Mouse (Mus musculus): ENCODE results near the gene Cox17. TPM values are rescaled to one million over a fixed set of nuclear protein-coding genes. Genes with fewer than 3 reads are reported as not detected.
"Not testable (repeated sequence)": the region's sequence is repeated elsewhere in the genome, so short reads cannot be mapped to it uniquely, and the experiment has no call there.

The Cox17 gene
- polyA plus RNA-seq, 1 experiment from 2014 or later = 104 TPM

DNA sequence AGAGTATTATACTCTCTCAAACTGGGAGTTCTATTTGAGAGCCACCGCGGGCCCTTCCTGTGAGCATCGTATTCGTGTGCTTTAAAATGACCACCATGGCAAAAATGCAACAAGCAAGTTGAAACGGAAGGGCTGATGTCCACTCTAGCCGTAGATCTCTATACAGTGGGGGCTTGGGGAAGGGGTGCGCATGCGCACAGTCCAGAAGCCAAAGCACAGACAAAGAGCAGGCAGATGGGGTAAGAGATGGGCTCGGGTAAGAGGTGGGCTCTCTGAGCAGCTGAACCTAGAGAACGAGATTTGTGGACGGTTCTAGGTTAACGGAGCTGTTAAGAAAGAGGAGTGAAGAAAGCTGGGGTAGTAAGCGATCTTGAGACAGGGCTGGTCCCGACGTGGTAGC, 22.5 kb upstream of the Cox17 start:
- no peaks in the 10 kb centered on the region for H3K36me3 ChIP-seq
- no peak overlapping the region for H3K4me2 ChIP-seq
- no peaks in the 10 kb centered on the region for H3K27me3 ChIP-seq
- ATAC-seq (ENCODE audit: low read depth) = no peak
- H3K4me3 ChIP-seq = no peak overlapping the region
- no peak overlapping the region for H3K27ac ChIP-seq (replicated peaks)
- H3K9me3 ChIP-seq = no peaks in the 10 kb centered on the region
- H3K9ac ChIP-seq = no peak overlapping the region
- 93% methylated on average over 15 of the region's 15 CpGs for WGBS
- H3K4me1 ChIP-seq (replicated peaks) = no peaks in the 10 kb centered on the region

DNA sequence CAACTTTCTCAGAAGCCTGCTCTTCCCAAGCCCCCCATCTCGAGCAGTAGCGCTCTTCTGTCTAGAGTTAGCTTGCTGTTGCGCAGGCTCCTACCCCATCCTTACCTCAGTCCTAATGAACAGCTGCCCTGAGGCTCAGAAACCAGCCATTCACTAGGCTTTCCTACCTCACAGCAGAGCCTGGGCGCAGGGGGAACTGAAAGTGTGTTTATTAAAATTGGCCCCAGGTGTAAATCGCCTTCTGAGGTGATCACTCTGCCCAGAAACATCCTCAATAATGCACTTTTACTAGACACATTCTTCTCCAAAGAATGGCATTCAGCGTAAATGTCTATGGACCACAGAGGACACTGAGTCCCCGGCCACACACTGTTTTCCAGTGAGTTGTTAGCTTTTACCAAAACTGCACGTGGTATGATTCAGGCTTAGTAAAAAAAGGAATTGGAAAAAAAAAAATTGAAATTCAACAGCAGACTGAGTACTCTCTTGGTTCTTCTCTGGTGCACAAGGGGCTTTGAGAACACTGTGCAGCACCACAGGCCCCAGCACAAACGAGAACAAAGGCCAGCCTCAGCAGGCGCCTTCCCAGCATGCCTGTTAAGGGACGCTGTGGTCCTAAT, 19.9 kb upstream of the Cox17 start:
- no peak overlapping the region for H3K27ac ChIP-seq (replicated peaks)
- H3K9ac ChIP-seq = no peak overlapping the region
- no peaks in the 10 kb centered on the region for H3K4me1 ChIP-seq (replicated peaks)
- ATAC-seq (ENCODE audit: low read depth) = no peak
- no peak overlapping the region for H3K4me2 ChIP-seq
- no peaks in the 10 kb centered on the region for H3K27me3 ChIP-seq
- no peaks in the 10 kb centered on the region for H3K9me3 ChIP-seq
- H3K4me3 ChIP-seq = no peak overlapping the region
- WGBS = 83% methylated on average over 11 of the region's 11 CpGs
- H3K36me3 ChIP-seq = no peaks in the 10 kb centered on the region

DNA sequence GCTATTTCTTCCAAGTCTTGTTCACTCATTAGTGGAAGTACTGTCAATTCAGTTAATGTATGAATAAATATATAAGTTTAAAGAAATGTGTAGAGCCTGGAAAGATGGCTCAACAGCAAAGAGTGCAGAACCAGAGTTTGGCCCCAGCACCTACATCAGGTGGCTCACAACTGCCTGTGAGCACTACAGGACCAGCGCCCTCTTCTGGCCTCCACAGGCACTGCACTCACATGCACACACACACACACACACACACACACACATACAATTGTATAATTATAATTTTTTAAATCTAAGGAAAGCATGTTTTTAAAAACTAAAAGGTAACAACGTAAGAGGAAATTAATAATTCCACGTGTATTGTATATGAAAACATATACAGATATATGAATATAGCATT, 17.5 kb upstream of the Cox17 start:
- WGBS = 89% methylated on average over 3 of the region's 3 CpGs

DNA sequence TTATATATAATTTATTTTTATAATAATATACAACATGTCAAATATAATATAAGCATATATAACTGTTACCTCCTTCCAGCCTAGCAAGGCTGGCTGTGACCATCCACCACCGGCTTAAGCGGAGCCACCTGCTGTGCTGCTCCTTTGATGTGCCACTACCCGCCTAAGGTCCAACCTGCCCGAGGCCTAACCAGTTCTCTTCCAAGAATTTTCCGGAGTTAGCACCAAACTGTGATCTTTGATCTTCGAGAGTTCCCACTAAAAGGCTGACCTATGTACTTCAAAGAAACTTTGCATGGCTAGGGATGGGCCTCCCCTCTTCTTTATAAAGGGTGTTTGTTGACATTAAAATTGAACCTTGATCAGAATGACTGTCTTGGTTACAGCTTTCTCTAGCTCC, 12.4 kb upstream of the Cox17 start:
- H3K27ac ChIP-seq (replicated peaks) = no peak overlapping the region
- H3K9me3 ChIP-seq = no peaks in the 10 kb centered on the region
- no peak overlapping the region for H3K4me2 ChIP-seq
- ATAC-seq (ENCODE audit: low read depth) = no peak
- no peaks in the 10 kb centered on the region for H3K27me3 ChIP-seq
- no peaks in the 10 kb centered on the region for H3K4me1 ChIP-seq (replicated peaks)
- WGBS = 39% methylated on average over 6 of the region's 6 CpGs
- no peak overlapping the region for H3K4me3 ChIP-seq
- H3K9ac ChIP-seq = no peak overlapping the region
- H3K36me3 ChIP-seq = no peaks in the 10 kb centered on the region

More for the DNA sequence above, 17.5 kb upstream of the Cox17 start:
- H3K9me3 ChIP-seq = no peaks in the 10 kb centered on the region
- H3K27ac ChIP-seq (replicated peaks) = no peak overlapping the region
- no peak overlapping the region for H3K9ac ChIP-seq
- H3K36me3 ChIP-seq = no peaks in the 10 kb centered on the region
- H3K4me1 ChIP-seq (replicated peaks) = no peaks in the 10 kb centered on the region
- no peak for ATAC-seq (ENCODE audit: low read depth)
- no peak overlapping the region for H3K4me3 ChIP-seq
- H3K4me2 ChIP-seq = no peak overlapping the region
- H3K27me3 ChIP-seq = no peaks in the 10 kb centered on the region

DNA sequence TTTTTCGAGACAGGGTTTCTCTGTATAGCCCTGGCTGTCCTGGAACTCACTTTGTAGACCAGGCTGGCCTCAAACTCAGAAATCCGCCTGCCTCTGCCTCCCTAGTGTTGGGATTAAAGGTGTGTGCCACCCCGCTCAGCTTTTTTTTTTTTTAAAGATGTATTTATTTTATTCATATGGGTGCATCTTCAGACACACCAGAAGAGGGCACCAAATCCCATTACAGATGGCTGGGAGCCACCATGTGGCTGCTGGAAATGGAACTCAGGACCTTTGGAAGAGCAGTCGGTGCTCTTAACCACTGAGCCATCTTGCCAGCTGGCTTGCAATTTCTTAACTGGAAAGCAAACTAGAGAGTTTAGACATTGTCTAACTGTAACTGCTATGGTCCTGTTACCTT, 8.7 kb upstream of the Cox17 start:
- not testable (repeated sequence) for H3K4me2 ChIP-seq; H3K9ac ChIP-seq; H3K4me3 ChIP-seq; H3K27ac ChIP-seq (replicated peaks); H3K4me1 ChIP-seq (replicated peaks); H3K36me3 ChIP-seq; H3K9me3 ChIP-seq; H3K27me3 ChIP-seq; ATAC-seq (ENCODE audit: low read depth)
- WGBS = 84% methylated on average over 4 of the region's 4 CpGs

DNA sequence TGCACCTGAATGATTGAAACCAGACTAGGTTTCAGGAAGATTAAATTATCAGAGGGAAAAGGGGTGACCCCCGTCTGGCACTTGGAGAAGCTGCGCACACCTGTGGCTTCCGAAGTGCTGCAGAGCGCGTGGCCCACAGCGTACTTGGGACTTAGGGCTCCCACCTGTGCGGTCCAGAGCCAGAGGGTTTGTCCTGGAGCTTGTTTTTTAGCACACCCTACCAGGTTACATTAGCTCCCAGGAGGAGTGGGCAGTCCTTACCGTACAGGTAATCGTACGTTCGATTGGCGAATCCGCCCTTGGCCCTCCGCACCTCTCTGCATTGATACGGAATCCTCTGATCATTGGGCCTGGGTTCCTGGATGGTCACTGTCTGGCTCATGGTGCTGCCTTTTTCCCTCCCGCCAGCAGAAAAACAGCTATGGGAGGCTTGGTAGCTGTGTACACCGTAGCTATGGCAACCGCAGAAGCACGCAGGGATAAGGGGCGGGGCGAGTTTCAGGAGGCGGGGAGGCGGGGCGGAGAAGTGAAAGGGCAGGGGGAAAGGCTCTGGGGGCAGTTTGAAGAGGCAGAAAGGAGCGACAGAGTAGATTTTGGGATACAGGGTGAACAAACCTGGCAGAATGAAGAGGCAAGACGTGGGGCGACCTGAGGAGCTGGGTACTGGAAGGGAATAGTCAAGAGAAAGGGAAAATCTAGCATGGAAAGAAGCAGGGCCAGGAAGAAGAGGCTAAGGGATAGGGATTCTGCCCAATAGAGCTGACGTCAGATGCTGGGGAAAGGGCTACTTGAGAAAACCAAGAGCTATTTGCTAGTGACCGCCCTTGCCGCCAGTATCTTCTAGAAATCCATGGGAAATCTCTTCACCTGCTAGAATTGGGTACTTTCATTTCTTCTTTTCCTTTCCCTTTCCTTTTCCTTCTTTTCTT, 5.1 kb upstream of the Cox17 start, which contains the start of gene Maats1:
TSS of gene Maats1 (minus strand) at position 748 of the 929 bp plus-strand sequence.
- H3K27me3 ChIP-seq = no peaks in the 10 kb centered on the region
- H3K4me1 ChIP-seq (replicated peaks) = peaks cover 11% of the 10 kb centered on the region
- WGBS = 11% methylated on average over 30 of the region's 30 CpGs
- 0 out of 2 replicates have a peak within 1 kb of the TSS, but pooled peaks have one; percentile 23 for H3K27ac ChIP-seq (replicated peaks)
- H3K9me3 ChIP-seq = no peaks in the 10 kb centered on the region
- H3K36me3 ChIP-seq = no peaks in the 10 kb centered on the region
- ATAC-seq (ENCODE audit: low read depth) = peak; percentile 90
- peak within 1 kb of the TSS; percentile 73 for H3K4me2 ChIP-seq
- H3K9ac ChIP-seq = peak within 1 kb of the TSS; percentile 66
- H3K4me3 ChIP-seq = peak within 1 kb of the TSS; percentile 39

DNA sequence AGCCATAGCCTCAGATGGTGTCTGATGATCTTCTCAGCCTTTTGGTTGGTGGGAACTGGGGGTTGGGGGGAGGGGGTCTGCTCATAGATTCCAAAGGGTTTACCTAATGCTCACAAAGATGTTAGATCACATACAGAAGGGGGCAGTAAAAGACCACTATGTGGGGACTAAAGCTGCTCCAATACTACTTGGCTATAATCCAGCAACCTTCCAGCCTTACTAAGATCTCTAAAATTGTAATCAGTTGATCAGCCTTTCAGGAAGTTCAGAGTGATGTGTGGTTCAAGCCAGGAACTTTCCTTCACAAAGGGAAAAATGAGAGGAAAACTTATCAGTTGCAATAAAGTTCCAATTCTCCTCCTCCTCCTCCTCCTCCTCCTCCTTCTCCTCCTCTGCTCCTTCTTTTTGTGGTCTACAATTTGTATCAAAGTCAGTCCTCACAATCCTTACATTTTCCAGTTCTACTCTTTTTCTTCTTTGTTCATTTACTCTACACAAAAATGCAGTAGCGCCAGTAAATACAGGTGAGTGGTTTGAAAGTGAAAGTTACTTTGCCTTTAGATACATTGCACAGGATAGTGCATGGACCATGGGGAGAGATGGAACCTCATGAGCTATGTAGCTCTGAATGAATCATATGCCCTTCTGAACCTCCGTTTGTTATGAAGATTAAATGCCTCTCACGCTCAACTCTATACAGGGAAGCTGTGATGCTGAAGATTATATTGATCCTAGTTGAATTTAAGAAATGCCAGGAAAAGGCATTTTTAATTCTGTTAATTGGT, 1.7 kb upstream of the Cox17 start:
- 83% methylated on average over 3 of the region's 3 CpGs for WGBS
- Histone ChIP-seq H3K27me3 (no peaks in the 10 kb centered on the region), H3K4me2 (no peak overlapping the region), H3K36me3 (peaks cover 11% of the 10 kb centered on the region), H3K9me3 (no peaks in the 10 kb centered on the region), H3K9ac (no peak overlapping the region), H3K4me3 (no peak overlapping the region), H3K4me1 (replicated peaks) (peaks cover 23% of the 10 kb centered on the region), H3K27ac (replicated peaks) (no peak overlapping the region)
- ATAC-seq (ENCODE audit: low read depth) = no peak

DNA sequence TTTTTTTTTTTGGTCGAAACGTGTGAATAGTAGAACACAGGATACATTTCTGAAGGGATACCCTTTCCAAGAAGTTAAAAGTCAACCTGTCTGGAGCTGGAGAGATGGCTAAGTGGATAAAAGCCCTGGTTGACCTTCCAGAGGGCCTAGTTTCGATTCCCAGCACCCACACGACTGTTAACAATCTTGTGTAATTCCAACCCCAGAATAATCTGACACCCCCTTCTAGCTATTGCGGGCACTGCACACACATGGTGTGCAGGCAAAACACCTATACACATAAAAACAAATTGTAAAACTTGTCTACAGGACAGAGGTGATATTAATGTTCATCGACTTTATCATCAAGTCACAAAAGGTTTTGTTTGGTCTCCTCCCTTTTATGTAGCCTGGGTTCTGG, 797 bp downstream of the Cox17 start:
- Histone ChIP-seq H3K4me1 (replicated peaks) (peaks cover 14% of the 10 kb centered on the region), H3K9ac (peak overlapping the region; percentile 82), H3K36me3 (peaks cover 34% of the 10 kb centered on the region), H3K27ac (replicated peaks) (no peak overlapping the region), H3K27me3 (no peaks in the 10 kb centered on the region), H3K9me3 (no peaks in the 10 kb centered on the region), H3K4me2 (peak overlapping the region; percentile 71), H3K4me3 (peak overlapping the region; percentile 83)
- 60% methylated on average over 6 of the region's 6 CpGs for WGBS
- ATAC-seq (ENCODE audit: low read depth) = no peak

DNA sequence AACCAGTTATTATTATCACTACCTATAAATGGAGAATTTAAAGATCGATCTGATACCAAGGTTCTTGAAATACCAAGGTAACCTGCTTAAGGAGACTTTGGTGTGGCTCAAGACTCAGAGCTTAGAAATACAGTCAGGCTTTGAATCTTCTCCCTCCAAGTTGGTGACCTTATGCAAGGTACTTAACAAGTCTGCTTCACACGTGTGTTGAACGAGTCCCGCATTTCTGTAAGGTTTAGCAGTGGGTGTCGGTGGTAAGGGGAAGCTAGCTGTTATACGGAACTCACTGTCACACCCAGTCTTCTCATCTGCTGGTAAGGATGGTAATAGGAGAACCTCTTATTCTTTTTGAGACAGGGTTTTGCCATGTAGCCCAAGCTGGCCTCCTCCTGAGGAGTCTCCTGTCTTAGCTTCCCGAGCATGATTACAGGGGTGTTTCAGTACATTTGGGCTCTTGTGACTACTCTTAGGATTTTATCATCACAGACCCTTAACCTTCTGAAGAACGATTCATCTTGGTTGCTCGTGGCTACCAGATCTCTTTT, 1.5 kb downstream of the Cox17 start:
- peaks cover 34% of the 10 kb centered on the region for H3K36me3 ChIP-seq
- H3K4me1 ChIP-seq (replicated peaks) = peaks cover 14% of the 10 kb centered on the region
- no peak for ATAC-seq (ENCODE audit: low read depth)
- 91% methylated on average over 9 of the region's 9 CpGs for WGBS
- no peak overlapping the region for H3K4me2 ChIP-seq
- no peak overlapping the region for H3K4me3 ChIP-seq
- H3K27ac ChIP-seq (replicated peaks) = no peak overlapping the region
- no peaks in the 10 kb centered on the region for H3K27me3 ChIP-seq
- H3K9ac ChIP-seq = no peak overlapping the region
- H3K9me3 ChIP-seq = no peaks in the 10 kb centered on the region

DNA sequence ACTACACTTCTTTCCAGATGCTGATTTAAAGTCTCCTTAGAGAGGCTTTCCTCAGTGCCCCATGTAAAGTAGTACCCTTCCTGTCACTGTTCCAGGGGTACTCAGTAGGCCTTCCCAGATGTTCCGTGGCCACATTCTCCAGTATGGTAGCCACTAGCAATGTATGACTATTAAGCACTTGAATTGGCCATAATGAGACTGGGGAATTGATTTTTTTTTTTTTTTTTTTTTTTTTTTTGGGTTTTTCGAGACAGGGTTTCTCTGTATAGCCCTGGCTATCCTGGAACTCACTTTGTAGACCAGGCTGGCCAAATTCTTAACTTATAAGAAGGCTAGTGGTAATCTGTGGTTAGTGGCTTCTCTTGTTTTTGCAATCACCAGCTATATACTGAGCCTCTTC, 3.1 kb downstream of the Cox17 start:
- no peaks in the 10 kb centered on the region for H3K27me3 ChIP-seq
- H3K36me3 ChIP-seq = peaks cover 38% of the 10 kb centered on the region
- 87% methylated on average over 2 of the region's 2 CpGs for WGBS

DNA sequence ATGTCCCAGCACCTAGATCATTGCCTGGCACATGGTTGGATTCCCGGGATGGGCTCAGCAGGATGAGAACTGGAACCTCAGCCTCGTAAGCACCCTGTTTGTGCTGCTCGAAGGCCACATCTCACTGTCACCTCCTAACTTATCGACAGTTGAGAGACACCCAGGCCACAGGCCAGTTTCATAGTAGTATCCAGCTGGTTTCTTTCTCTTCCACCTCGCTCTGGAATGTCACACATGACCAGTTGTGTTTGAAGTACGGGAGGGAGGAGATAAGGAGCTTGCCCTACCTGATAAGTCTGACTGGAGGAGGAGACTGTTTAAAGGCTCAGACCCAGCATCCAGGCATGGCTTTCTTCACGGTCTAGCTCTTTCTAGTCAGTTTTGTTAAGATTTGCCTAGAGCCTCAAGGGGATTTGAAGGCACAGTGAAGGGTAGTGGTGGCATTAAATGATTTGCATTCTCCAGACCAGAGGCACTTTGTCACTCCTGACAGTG, 3.6 kb downstream of the Cox17 start:
- Histone ChIP-seq H3K4me2 (no peak overlapping the region), H3K27ac (replicated peaks) (no peak overlapping the region), H3K9ac (no peak overlapping the region), H3K9me3 (no peaks in the 10 kb centered on the region), H3K4me3 (no peak overlapping the region), H3K27me3 (no peaks in the 10 kb centered on the region), H3K4me1 (replicated peaks) (peaks cover 14% of the 10 kb centered on the region), H3K36me3 (peaks cover 38% of the 10 kb centered on the region)
- WGBS = 88% methylated on average over 7 of the region's 7 CpGs
- no peak for ATAC-seq (ENCODE audit: low read depth)

More for the DNA sequence above, 3.1 kb downstream of the Cox17 start:
- no peak overlapping the region for H3K27ac ChIP-seq (replicated peaks)
- no peak overlapping the region for H3K4me3 ChIP-seq
- H3K4me1 ChIP-seq (replicated peaks) = peaks cover 14% of the 10 kb centered on the region
- H3K4me2 ChIP-seq = no peak overlapping the region
- ATAC-seq (ENCODE audit: low read depth) = no peak
- no peaks in the 10 kb centered on the region for H3K9me3 ChIP-seq
- H3K9ac ChIP-seq = no peak overlapping the region
